Mouse (Mus musculus): Measurements from ENCODE around the gene Rassf10.

The Rassf10 gene

GRCm38 (mm10) chr7:112957630-112958029 is 3.9 kb downstream of the Rassf10 start:
- no peak for DNase-seq

GRCm38 (mm10) chr7:112966382-112966781 is 12.6 kb downstream of the Rassf10 start:
- DNase-seq = no peak

- no peak for DNase-seq
Measured at GRCm38 (mm10) chr7:112966786-112967185, 13.0 kb downstream of the Rassf10 start.

GRCm38 (mm10) chr7:112983316-112983715 is 29.6 kb downstream of the Rassf10 start:
- DNase-seq = no peak

- DNase-seq = peak; percentile 5 to 9
Measured at GRCm38 (mm10) chr7:112984704-112985577, 31.2 kb downstream of the Rassf10 start.

- DNase-seq = no peak
Measured at GRCm38 (mm10) chr7:112985578-112985949, 31.8 kb downstream of the Rassf10 start.

- DNase-seq = no peak
Measured at GRCm38 (mm10) chr7:112992928-112993327, 39.2 kb downstream of the Rassf10 start.

DNA sequence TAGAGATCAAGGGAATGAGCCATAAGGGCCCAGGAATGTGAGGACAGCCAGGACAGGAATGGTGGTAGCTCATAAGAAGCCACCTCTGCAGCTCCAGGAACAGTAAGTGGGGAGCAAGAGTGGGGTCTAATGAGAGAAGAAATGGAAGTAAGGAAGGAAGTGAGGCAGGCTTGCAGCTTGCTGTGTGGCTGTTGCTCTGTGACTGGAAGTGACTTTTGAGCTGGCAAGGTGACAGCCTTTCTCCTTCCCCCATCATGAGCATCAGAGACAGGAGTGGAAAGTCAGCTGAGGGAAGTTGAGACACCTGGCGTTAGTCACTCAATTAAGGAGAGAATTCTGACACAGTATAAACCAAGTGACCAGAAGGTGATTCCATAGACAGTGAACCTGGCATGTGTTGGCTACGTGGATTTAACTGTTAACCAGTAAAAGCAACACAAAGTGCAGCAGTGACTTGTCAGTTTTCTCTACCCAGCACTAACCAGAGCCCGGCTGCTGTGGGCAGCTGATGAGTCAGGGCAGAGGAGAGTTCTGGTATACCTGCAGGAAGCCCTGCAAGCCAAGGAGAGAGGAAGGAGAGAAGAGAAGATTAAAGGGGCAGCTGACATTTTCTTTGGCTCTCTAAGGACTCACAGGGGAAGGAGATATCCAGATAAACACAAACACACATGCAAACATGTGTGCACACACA is 49.9 kb downstream of the Rassf10 start:
- no peak for DNase-seq

GRCm38 (mm10) chr7:113005726-113006125 is 52.0 kb downstream of the Rassf10 start:
- DNase-seq = no peak

Data from cerebellum, postnatal 10 days (tissue).